Mouse (Mus musculus): ENCODE measurements at regions not wholly inside any gene's neighbourhood (a gene's known extent, or its start where the extent isn't known, plus 50 kb on each side); places are given as distances from the start of the nearest gene placed in this dataset.
A peak's percentile ranks its signal among the peaks of the same experiment; 100 is the strongest.

DNA sequence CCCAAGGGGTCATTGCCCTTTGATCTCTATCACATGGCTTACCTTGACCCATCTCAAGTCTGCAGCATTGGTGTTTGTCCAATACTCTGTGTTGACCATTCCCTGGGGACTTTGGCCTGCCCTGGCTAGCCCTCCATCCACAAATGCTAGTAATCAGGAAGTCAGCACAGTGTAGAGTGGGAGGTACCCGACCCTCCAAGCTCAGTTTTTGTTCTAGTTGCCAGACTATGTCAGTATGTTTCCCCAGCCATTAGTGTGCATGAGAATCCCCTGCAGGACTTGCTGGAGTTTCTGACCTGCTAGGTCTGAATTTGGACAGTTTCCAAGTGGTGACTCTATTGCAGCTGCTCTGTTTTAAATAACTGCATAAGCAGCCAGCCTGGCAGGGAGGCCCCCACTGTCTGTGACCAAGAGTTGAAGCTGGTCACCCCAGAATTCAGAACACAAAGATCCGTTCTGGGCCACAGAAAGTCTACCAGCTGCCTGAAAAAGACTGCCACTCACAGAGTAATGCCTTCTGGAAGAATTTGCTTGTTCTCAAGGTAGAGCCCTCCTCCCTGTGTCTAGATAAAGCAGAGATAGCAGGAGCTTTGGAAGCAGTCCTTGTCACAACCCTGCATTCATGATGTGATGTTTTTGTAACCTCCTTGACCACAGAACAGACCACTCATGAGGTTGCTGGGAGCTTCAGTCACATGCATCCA lies 118.0 kb upstream of the Slc22a23 start:
- no peak for DNase-seq (ENCODE audit: low spot score)

GRCm38 (mm10) chr13:34462206-34462807 lies 117.3 kb upstream of the Slc22a23 start:
- DNase-seq (ENCODE audit: low spot score): no peak

GRCm38 (mm10) chr13:34460969-34461368 lies 116.0 kb upstream of the Slc22a23 start:
- no peak for DNase-seq (ENCODE audit: low spot score)

GRCm38 (mm10) chr13:34456051-34456450 lies 111.1 kb upstream of the Slc22a23 start:
- DNase-seq (ENCODE audit: low spot score): no peak

GRCm38 (mm10) chr13:34446806-34447205 lies 101.8 kb upstream of the Slc22a23 start:
- no peak for DNase-seq (ENCODE audit: low spot score)

DNA sequence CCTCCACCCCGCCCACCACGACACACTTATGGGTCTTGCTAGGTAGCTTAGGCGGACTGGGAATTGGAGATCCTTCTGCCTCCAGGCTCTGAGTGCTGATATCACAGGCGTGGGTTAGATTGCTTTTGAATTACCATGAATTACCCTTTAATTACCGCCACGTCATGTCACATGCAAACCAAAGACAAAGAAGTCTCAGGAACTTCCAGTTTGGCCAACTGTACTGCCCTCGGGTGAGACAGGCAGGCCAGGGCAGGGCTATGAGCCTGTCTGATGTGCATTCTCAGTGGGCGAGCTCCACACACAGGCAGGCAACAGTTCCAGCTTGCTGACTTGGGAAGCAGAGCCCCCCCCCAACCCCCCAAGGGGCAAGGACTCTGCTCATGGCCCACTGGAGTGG lies 101.3 kb upstream of the Slc22a23 start:
- DNase-seq (ENCODE audit: low spot score): no peak

- peak; percentile 50 for DNase-seq (ENCODE audit: low spot score)
Measured at GRCm38 (mm10) chr13:34441347-34441746, 96.4 kb upstream of the Slc22a23 start.

DNA sequence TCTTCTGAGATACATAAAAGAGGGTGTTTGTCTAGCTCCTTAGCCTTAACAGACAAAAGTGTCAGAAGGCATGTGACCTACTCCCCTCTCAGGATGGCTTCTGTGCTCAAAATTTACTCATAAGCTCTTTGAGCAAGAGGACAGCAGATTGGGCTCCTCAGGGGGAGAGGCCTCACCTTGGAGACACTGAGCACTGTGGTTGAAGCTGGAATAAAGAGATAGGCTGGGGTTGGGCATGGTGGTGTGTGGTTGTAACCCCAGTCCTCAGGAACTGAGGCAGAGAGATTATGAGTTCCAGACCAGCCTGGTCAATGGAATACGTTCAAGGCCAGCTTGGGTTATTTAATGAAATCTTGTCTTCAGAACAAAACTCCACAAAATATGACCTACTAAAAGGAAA lies 82.5 kb upstream of the Slc22a23 start:
- DNase-seq (ENCODE audit: low spot score): no peak

- DNase-seq (ENCODE audit: low spot score): no peak
Measured at GRCm38 (mm10) chr13:34424921-34425320, 79.9 kb upstream of the Slc22a23 start.

GRCm38 (mm10) chr13:34421644-34422043 lies 76.7 kb upstream of the Slc22a23 start:
- peak; percentile 10 for DNase-seq (ENCODE audit: low spot score)

GRCm38 (mm10) chr13:34420341-34421156 lies 75.6 kb upstream of the Slc22a23 start:
- DNase-seq (ENCODE audit: low spot score): no peak

DNA sequence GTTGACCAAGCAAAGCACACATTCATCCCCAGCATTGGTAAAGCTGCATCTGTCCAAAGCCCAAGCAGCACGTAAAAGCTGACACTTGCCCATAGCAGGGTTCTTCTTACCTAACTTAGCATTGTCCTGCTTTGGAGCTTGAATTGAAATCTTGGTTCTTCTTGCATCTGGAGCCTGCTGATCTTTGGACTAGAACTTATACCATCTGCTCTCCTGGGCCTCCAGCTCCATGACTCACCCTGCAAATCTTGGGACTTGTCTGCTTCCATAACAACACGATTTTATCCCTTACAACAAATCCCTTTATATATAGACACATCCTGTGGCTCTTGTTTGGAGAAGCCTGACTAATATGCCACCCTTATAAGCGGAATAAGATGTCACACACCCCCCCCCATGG lies 74.1 kb upstream of the Slc22a23 start:
- no peak for DNase-seq (ENCODE audit: low spot score)

DNA sequence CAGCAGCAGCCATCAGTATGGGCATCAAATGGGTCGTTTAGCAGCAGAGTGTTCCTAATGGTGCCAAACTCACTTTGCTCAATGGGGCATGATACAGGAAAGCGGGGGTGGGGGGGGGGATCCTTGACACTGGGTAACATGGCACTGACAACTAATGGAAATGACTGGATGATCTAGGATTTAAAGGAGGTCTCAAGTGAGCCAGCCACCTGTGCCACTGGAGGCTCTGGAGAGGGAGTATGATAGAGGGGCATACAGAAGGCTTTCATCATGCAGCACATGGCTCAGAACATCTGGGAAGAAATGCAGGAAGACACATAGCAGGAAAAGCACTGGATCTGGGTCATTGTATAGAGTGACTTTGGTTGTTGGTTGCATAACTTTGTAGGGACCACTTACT lies 71.6 kb upstream of the Slc22a23 start:
- no peak for DNase-seq (ENCODE audit: low spot score)

DNA sequence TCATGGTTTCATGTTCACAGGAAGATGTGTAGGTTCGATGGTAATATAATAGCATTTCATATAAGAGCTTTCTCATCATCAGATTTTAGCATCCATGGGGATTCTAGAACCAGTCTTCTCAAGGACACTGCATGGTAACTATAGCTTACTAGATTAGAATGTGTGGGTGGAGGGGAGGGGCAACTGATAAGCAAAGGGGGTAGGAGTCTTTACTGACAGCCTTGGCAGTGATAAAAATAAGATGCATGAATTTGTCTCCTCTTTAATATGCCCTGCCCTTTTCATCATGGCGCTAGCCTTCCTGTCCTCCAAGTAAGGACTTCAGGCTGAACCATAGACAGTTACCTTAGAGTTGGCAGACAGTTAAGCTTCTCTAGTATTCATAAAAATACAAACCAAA lies 69.6 kb upstream of the Slc22a23 start:
- no peak for DNase-seq (ENCODE audit: low spot score)

DNA sequence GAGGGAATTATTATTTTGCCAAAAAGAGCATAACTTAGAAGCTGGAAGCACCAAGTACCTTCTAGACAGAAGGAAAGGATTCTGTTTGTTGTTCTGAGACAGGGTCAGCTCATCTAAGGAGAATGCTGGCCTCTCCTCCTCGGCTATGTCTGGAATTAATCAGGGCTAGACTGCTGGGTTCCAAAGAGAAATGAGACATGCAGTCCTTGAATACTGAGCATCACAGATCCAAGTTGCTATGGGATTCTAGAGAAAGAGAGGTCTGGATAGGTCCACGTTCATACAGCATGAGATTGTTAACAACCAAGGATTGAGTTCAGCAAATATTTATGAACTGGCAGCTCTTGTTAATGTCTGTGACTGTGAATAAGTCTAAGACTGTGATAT lies 63.7 kb upstream of the Slc22a23 start:
- no peak for DNase-seq (ENCODE audit: low spot score)

GRCm38 (mm10) chr13:34408007-34408668 lies 63.2 kb upstream of the Slc22a23 start:
- DNase-seq (ENCODE audit: low spot score): peak; percentile 40

DNA sequence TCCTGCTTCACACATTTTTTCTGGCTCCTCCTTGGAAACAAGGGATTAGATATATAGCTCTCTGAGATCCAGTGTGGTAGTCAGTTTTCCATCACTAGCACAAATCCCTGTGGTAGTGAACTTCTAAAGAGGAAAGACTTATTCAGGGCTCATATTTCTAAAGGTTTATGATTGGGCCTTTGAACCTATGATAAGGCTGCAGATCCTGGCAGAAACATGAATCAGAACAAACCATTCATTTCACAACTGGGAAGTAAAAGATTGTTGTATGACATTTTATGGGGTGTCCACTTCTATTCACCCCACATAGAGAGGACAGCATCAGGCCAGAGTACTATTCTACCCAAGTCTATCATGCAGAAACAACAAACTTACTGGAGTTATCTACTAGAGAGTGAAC lies 61.3 kb upstream of the Slc22a23 start:
- no peak for DNase-seq (ENCODE audit: low spot score)

- peak; percentile 61 for DNase-seq (ENCODE audit: low spot score)
Measured at GRCm38 (mm10) chr13:34402631-34403030, 57.6 kb upstream of the Slc22a23 start.

- no peak for DNase-seq (ENCODE audit: low spot score)
Measured at GRCm38 (mm10) chr13:34401031-34401430, 56.0 kb upstream of the Slc22a23 start.

- no peak for DNase-seq (ENCODE audit: low spot score)
Measured at GRCm38 (mm10) chr13:34398847-34399246, 53.9 kb upstream of the Slc22a23 start.

DNA sequence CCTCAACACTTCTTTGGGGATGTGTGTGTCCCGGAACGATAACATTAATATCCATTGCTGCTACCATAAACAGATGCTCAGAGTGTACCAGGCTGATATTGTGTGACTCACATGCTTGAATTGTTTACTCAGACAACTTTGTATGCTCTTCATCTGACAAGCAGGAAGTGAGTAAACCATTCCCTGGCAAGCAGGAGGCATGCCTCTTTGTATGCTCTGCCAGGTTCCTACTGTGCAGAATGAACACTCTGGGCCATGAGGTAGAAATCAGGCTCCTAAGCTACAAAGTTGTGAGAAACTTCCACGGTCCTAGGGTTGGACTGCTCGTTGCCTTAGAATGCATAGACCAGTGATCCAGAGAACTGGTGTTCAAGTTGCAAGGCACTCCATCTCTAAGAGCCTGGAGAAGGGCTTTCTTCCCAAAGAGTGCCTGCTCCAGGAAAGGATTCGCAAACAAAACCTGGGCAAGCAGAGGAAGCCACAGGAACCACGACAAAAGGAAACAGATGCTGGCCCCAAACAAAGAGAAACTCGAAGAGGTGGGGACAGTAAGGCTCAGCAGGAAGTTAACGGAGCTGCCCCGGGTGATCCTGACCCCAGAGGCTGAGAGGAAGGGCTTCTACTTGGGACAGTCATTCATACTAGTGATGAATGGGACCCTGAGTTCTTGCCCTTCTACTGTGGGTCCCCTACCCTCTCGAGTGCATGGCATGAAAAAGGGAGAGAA lies 53.2 kb upstream of the Slc22a23 start:
- DNase-seq (ENCODE audit: low spot score): peak; percentile 10

DNA sequence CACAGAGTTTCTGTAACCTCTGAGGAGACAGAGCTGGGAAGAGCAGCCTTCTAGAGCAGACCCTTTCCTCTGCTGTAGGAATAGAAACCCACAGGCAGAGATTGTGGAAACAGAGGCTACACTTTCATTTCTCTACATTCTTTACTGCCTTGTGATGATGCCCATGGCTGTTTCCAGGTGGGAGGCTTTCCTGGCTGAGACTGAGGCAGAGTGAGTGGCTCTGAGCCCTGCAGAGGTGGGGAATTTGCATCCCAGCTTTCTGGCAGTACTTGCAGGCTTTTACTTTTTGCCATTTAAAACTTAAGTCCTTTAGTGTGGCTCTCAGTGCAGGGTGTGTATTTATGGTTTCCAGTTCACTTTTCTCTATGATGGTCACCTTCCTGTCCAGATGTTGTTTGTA lies 50.5 kb upstream of the Slc22a23 start:
- no peak for DNase-seq (ENCODE audit: low spot score)
